Mouse (Mus musculus): ENCODE data around the gene Ubxn10. TPM values are rescaled to one million over a fixed set of nuclear protein-coding genes. Genes with fewer than 3 reads are reported as not detected.
A peak's percentile ranks its signal among the peaks of the same experiment; 100 is the strongest.

The Ubxn10 gene
- polyA plus RNA-seq, 1 experiment from 2014 or later, result 2.3 TPM

DNA sequence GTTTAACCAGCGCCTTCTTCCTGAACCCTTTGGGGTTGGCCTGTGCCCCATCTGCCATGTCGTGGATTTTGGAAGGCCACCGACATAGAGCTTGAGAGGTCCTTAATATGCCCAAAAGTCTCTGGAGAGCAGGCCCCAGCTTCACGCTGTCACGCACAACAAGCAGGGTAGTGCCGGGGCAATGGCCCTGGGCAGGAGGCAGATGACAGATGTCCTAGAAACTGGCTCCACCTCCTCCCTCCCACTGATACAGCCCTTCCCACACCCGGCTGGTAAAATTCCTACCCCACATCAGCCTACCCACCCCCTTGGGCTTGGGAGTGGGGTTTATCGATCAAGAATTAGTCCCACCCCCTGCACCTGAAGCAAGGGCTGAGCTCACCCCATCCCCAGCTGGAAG, 20.4 kb upstream of the Ubxn10 start, which contains the start of gene Pla2g2f:
Gene Pla2g2f, minus strand, starts transcription at position 211 of the 400 bp plus-strand sequence.
- no peak for ATAC-seq (ENCODE audit: low FRiP score, low TSS enrichment)
- Histone ChIP-seq H3K9ac (replicated peaks; ENCODE audit: low read length) (no peak within 1 kb of the TSS), H3K4me3 (ENCODE audit: low read length) (no peak within 1 kb of the TSS), H3K4me2 (replicated peaks; ENCODE audit: low read depth, low read length) (no peak within 1 kb of the TSS), H3K36me3 (ENCODE audit: insufficient read depth, low read length) (no peaks in the 10 kb centered on the region), H3K4me1 (ENCODE audit: insufficient read depth, low read length) (no peaks in the 10 kb centered on the region), H3K9me3 (ENCODE audit: low read length) (peaks cover 3% of the 10 kb centered on the region; the same call in 1 of the 2 replicates), H3K27ac (ENCODE audit: low read length) (no peak within 1 kb of the TSS), H3K27me3 (ENCODE audit: insufficient read depth, low read length) (no peaks in the 10 kb centered on the region)
- WGBS, result 67% methylated on average over 8 of the region's 8 CpGs

DNA sequence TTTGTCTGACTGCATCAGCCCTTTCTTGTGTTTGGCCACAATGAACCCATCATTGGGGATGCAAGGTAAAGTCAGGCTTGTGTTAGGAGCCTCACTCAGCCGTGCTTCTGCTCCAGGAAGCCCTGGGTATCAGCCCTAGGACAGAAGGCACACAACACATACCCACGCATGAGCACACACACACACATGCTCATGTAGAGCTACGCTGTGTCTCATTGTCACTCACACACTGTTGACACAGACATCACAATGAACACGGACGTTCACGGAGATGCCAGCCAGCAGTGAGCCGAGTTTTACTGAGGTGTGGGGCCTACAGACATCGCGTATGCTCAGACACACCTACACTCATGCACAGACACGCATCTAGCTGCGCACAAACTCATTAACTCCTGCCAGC, 19.0 kb upstream of the Ubxn10 start:
- Histone ChIP-seq H3K4me1 (ENCODE audit: insufficient read depth, low read length) (no peaks in the 10 kb centered on the region), H3K4me2 (replicated peaks; ENCODE audit: low read depth, low read length) (no peak overlapping the region), H3K36me3 (ENCODE audit: insufficient read depth, low read length) (no peaks in the 10 kb centered on the region), H3K9ac (replicated peaks; ENCODE audit: low read length) (no peak overlapping the region), H3K9me3 (ENCODE audit: low read length) (peaks cover 5% of the 10 kb centered on the region; the same call in 1 of the 2 replicates), H3K27me3 (ENCODE audit: insufficient read depth, low read length) (no peaks in the 10 kb centered on the region), H3K4me3 (ENCODE audit: low read length) (no peak overlapping the region), H3K27ac (ENCODE audit: low read length) (no peak overlapping the region; the same call in 1 of the 2 replicates)
- 84% methylated on average over 11 of the region's 11 CpGs for WGBS
- ATAC-seq (ENCODE audit: low FRiP score, low TSS enrichment), result no peak

DNA sequence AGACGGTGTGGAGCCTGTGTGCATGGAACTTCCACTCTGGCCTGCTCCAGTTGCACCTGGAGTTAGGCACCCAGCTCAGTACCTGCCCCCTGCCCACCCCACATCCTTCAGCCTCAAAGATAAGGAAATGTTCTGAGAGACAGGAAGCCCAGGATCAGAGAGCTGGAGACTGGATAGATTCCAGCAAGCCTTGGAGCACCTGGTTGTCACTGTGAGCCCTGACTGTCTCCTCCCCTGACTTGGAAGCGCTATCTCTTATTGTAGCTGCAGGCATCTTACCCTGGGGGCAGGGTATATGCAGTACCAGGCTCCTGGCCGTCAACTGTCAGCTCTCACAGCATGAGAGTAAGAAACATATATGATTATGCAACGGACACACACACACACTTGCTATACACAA, 18.5 kb upstream of the Ubxn10 start:
- no peak overlapping the region for H3K4me3 ChIP-seq (ENCODE audit: low read length)
- H3K27ac ChIP-seq (ENCODE audit: low read length), result no peak overlapping the region
- WGBS, result 74% methylated on average over 4 of the region's 4 CpGs
- no peaks in the 10 kb centered on the region for H3K27me3 ChIP-seq (ENCODE audit: insufficient read depth, low read length)
- H3K9me3 ChIP-seq (ENCODE audit: low read length), result peaks cover 5% of the 10 kb centered on the region; the same call in 1 of the 2 replicates
- H3K36me3 ChIP-seq (ENCODE audit: insufficient read depth, low read length), result no peaks in the 10 kb centered on the region
- no peaks in the 10 kb centered on the region for H3K4me1 ChIP-seq (ENCODE audit: insufficient read depth, low read length)
- H3K9ac ChIP-seq (replicated peaks; ENCODE audit: low read length), result no peak overlapping the region
- no peak overlapping the region for H3K4me2 ChIP-seq (replicated peaks; ENCODE audit: low read depth, low read length)
- no peak for ATAC-seq (ENCODE audit: low FRiP score, low TSS enrichment)

DNA sequence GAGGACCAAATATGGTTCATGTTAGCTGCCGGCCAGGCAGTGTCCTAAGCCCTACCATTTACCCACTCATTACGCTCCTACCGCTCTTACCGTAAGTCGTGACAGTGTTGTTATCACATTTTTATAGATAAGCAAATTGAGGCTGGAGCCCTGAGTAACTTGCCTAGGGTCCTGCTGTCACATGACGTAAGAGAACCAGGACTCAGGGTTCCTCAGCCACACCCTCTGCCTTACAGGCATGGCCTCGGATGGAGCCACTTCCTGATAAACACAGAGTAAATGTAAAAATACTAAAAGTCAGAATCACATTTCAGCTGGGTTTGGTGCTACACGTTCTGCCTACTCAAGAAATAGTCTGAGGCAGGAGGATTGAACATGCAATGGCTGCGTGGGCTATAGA, 17.5 kb upstream of the Ubxn10 start:
- 74% methylated on average over 9 of the region's 9 CpGs for WGBS
- H3K9ac ChIP-seq (replicated peaks; ENCODE audit: low read length), result no peak overlapping the region
- no peaks in the 10 kb centered on the region for H3K4me1 ChIP-seq (ENCODE audit: insufficient read depth, low read length)
- H3K36me3 ChIP-seq (ENCODE audit: insufficient read depth, low read length), result no peaks in the 10 kb centered on the region
- H3K27me3 ChIP-seq (ENCODE audit: insufficient read depth, low read length), result no peaks in the 10 kb centered on the region
- H3K4me3 ChIP-seq (ENCODE audit: low read length), result no peak overlapping the region
- no peak overlapping the region for H3K27ac ChIP-seq (ENCODE audit: low read length)
- H3K9me3 ChIP-seq (ENCODE audit: low read length), result peaks cover 5% of the 10 kb centered on the region; the same call in 1 of the 2 replicates
- ATAC-seq (ENCODE audit: low FRiP score, low TSS enrichment), result no peak
- no peak overlapping the region for H3K4me2 ChIP-seq (replicated peaks; ENCODE audit: low read depth, low read length)

DNA sequence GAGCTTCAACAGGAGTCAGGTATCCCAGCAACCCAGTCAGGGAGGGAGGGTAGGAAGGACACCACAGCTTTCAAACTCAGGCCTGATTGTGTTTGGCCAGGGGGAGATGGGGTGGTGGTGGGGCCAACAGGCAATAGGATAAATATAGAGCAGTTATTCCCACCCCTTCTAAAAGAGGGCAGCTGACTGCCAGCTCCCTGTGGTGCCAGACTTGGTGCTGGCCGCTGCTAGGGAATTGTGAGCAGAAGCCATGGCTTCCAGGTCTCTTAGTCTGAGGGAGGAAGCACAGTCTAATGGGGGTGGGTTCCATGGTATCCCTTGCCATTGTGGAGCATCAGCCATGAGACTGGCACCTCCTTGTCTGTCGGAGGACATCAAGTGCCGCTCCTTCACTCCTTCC, 16.6 kb upstream of the Ubxn10 start:
- no peaks in the 10 kb centered on the region for H3K4me1 ChIP-seq (ENCODE audit: insufficient read depth, low read length)
- no peak overlapping the region for H3K9ac ChIP-seq (replicated peaks; ENCODE audit: low read length)
- H3K27ac ChIP-seq (ENCODE audit: low read length), result no peak overlapping the region
- 87% methylated on average over 3 of the region's 3 CpGs for WGBS
- H3K4me2 ChIP-seq (replicated peaks; ENCODE audit: low read depth, low read length), result no peak overlapping the region
- H3K9me3 ChIP-seq (ENCODE audit: low read length), result peaks cover 5% of the 10 kb centered on the region; the same call in 1 of the 2 replicates
- no peak for ATAC-seq (ENCODE audit: low FRiP score, low TSS enrichment)
- H3K36me3 ChIP-seq (ENCODE audit: insufficient read depth, low read length), result no peaks in the 10 kb centered on the region
- H3K27me3 ChIP-seq (ENCODE audit: insufficient read depth, low read length), result no peaks in the 10 kb centered on the region
- no peak overlapping the region for H3K4me3 ChIP-seq (ENCODE audit: low read length)

DNA sequence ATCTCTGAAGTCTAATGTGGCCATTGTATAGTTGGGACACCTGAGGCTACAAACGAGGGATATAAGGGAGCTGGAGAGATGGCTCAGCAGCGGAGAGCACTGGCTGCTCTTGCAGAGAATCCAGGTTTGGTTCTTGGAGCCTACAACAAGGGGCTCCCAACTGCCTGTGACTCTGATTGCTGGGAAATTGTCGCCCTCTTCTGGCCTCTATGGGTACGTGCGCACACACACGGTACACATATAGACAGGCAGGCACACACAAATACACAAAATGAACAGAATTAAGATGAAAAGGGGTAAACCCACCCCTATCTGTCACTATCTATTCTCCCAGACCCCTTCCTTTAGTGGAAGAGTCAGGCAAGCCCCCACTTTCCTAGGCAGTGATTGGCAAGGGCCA, 15.6 kb upstream of the Ubxn10 start:
- Histone ChIP-seq H3K4me2 (replicated peaks; ENCODE audit: low read depth, low read length) (no peak overlapping the region), H3K4me3 (ENCODE audit: low read length) (no peak overlapping the region), H3K36me3 (ENCODE audit: insufficient read depth, low read length) (no peaks in the 10 kb centered on the region), H3K27me3 (ENCODE audit: insufficient read depth, low read length) (no peaks in the 10 kb centered on the region), H3K9ac (replicated peaks; ENCODE audit: low read length) (no peak overlapping the region), H3K9me3 (ENCODE audit: low read length) (peaks cover 5% of the 10 kb centered on the region; the same call in 1 of the 2 replicates), H3K27ac (ENCODE audit: low read length) (no peak overlapping the region), H3K4me1 (ENCODE audit: insufficient read depth, low read length) (no peaks in the 10 kb centered on the region)
- 96% methylated on average over 6 of the region's 6 CpGs for WGBS
- no peak for ATAC-seq (ENCODE audit: low FRiP score, low TSS enrichment)

DNA sequence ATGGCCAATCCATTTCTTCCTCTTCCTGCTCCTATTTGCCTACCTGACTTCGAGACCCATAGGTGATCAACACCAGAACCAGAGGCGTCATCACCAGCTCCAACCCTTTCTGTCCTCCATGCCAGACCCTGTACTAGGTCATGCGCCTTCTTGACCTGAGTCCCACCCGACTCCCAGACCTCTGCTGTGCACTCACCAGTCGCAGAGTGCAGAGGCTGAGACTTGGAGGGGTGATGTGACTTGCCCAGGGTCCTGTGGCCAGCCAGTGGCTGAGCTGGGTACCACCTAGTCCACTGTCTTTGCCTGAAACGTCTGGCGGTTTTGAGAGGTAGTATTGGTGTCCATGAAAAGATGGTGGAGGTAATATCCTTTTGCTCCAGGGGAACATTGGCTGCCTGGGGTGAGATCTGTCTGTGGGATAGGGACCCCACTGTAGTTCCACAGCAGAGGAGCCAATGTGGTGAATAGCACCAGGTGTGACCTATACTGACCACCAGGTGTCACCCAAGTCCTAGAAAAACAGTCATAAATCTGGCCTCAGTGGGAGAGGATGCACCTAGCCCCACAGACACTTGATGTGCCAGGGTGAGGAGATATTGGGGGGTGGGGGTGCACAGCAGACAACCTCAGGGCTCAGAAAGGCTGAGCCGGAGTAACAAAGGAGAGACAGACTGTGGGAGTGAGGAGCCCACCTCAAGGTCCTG, 11.6 kb upstream of the Ubxn10 start:
- ATAC-seq (ENCODE audit: low FRiP score, low TSS enrichment), result 0 out of 2 replicates have a peak, but pooled peaks have one; percentile 24
- Histone ChIP-seq H3K9ac (replicated peaks; ENCODE audit: low read length) (no peak overlapping the region), H3K27ac (ENCODE audit: low read length) (no peak overlapping the region), H3K27me3 (ENCODE audit: insufficient read depth, low read length) (no peaks in the 10 kb centered on the region), H3K4me3 (ENCODE audit: low read length) (no peak overlapping the region), H3K4me1 (ENCODE audit: insufficient read depth, low read length) (no peaks in the 10 kb centered on the region), H3K36me3 (ENCODE audit: insufficient read depth, low read length) (no peaks in the 10 kb centered on the region), H3K4me2 (replicated peaks; ENCODE audit: low read depth, low read length) (no peak overlapping the region), H3K9me3 (ENCODE audit: low read length) (peaks cover 5% of the 10 kb centered on the region; the same call in 1 of the 2 replicates)
- WGBS, result 55% methylated on average over 8 of the region's 8 CpGs

DNA sequence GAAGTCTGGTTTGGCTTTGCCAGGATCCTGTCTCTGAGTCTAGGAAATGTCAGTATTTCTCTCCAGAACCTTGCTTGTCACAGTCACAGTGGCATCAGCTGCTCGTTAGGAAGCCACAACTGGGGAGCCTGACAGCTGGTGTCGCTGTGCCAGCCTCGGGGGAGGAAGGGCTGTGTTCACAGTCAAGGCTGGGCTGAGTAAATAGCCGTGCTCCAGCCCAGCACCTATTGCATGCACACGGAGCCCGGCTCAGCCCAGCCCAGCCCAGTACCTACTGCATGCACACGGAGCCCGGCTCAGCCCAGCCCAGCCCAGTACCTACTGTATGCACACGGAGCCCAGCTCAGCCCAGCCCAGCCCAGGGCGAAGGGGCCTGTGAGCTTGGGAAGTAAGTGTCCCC, 10.9 kb upstream of the Ubxn10 start:
- Histone ChIP-seq H3K9me3 (ENCODE audit: low read length) (peaks cover 5% of the 10 kb centered on the region; the same call in 1 of the 2 replicates), H3K27me3 (ENCODE audit: insufficient read depth, low read length) (no peaks in the 10 kb centered on the region), H3K27ac (ENCODE audit: low read length) (no peak overlapping the region), H3K9ac (replicated peaks; ENCODE audit: low read length) (no peak overlapping the region), H3K4me3 (ENCODE audit: low read length) (no peak overlapping the region), H3K4me1 (ENCODE audit: insufficient read depth, low read length) (no peaks in the 10 kb centered on the region), H3K4me2 (replicated peaks; ENCODE audit: low read depth, low read length) (no peak overlapping the region), H3K36me3 (ENCODE audit: insufficient read depth, low read length) (no peaks in the 10 kb centered on the region)
- WGBS, result 62% methylated on average over 10 of the region's 10 CpGs
- peak; percentile 55 for ATAC-seq (ENCODE audit: low FRiP score, low TSS enrichment)

DNA sequence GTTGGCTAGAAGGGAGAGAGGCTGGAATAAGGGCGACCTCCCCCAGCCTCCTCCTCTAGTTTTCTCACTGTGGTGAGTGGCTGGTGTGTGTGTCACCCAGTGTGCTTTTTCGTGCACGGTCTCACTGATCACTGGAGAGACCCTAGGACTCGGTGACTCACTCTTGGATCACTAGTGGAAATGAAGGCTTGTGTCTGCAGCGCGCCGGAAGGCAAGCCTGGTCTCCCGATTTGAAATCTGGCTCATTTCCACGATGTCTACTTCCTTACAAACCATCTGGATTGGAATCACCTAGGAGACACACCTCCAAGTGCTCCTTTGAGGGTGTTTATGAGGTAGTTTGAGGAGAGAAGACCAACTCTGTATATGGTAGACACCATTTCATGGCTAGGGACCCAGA, 9.9 kb upstream of the Ubxn10 start:
- no peak overlapping the region for H3K9ac ChIP-seq (replicated peaks; ENCODE audit: low read length)
- no peak for ATAC-seq (ENCODE audit: low FRiP score, low TSS enrichment)
- 92% methylated on average over 9 of the region's 9 CpGs for WGBS

DNA sequence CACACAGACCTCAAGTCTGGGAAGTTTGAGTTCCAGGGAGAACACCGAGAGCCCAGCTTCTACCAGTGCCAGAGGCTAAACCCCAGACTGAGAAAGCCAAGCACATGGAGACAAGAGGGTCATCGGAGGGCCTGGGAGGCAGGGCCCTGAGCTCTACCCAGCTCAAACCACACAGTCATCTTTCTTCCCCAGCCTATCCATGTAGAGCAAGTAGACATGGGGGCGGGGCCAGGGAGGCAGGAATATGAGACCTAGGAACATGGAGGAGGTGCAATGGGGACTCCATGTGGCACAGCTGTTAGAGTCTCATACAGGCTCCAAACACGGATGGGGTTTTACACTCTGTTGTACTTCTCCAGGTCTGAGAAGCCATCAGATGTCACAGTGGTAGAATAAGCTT, 8.9 kb upstream of the Ubxn10 start:
- H3K4me1 ChIP-seq (ENCODE audit: insufficient read depth, low read length), result no peaks in the 10 kb centered on the region
- H3K4me3 ChIP-seq (ENCODE audit: low read length), result no peak overlapping the region
- no peak for ATAC-seq (ENCODE audit: low FRiP score, low TSS enrichment)
- WGBS, result 48% methylated on average over 4 of the region's 4 CpGs
- H3K4me2 ChIP-seq (replicated peaks; ENCODE audit: low read depth, low read length), result no peak overlapping the region
- no peak overlapping the region for H3K9ac ChIP-seq (replicated peaks; ENCODE audit: low read length)
- H3K9me3 ChIP-seq (ENCODE audit: low read length), result no peaks in the 10 kb centered on the region
- H3K36me3 ChIP-seq (ENCODE audit: insufficient read depth, low read length), result no peaks in the 10 kb centered on the region
- H3K27me3 ChIP-seq (ENCODE audit: insufficient read depth, low read length), result no peaks in the 10 kb centered on the region
- H3K27ac ChIP-seq (ENCODE audit: low read length), result no peak overlapping the region

More for the DNA sequence above, 9.9 kb upstream of the Ubxn10 start:
- no peaks in the 10 kb centered on the region for H3K27me3 ChIP-seq (ENCODE audit: insufficient read depth, low read length)
- H3K4me1 ChIP-seq (ENCODE audit: insufficient read depth, low read length), result no peaks in the 10 kb centered on the region
- H3K27ac ChIP-seq (ENCODE audit: low read length), result no peak overlapping the region
- no peaks in the 10 kb centered on the region for H3K9me3 ChIP-seq (ENCODE audit: low read length)
- no peak overlapping the region for H3K4me3 ChIP-seq (ENCODE audit: low read length)
- no peaks in the 10 kb centered on the region for H3K36me3 ChIP-seq (ENCODE audit: insufficient read depth, low read length)
- H3K4me2 ChIP-seq (replicated peaks; ENCODE audit: low read depth, low read length), result no peak overlapping the region

Measured in kidney, embryonic 16.5 days (tissue).